Mouse (Mus musculus): ENCODE data around the gene Gm36079. TPM values are rescaled to one million over a fixed set of nuclear protein-coding genes. Genes with fewer than 3 reads are reported as not detected.
"Not testable (repeated sequence)": the region's sequence is repeated elsewhere in the genome, so short reads cannot be mapped to it uniquely, and the experiment has no call there.

Gene Gm36079
- total and polyA plus RNA-seq, 2 experiments from 2014 or later = not detected

DNA sequence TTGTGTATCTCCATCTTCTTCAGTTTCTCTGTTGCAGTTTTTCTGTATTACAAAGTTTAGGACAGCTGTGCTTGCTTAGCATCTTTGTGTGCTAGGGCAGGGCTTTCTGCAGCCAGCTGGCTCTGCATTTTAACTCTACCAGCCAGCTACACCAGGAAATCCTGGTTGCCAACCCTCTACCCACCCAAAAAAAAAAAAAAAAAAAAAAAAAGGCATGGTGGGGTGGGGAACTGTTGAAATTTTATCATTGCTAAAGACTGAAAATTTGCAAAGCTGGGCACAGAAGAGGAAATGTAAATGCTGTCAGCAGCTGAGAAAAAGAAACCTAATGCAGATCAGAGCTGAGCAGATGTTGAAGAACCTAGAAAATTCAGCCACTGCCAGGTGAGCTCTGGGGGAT, 16.7 kb downstream of the Gm36079 start:
- H3K9me3 ChIP-seq (replicated peaks; ENCODE audit: control insufficient read depth, low read length); H3K27ac ChIP-seq (ENCODE audit: low read depth); H3K4me1 ChIP-seq (ENCODE audit: control insufficient read depth, insufficient read depth); DNase-seq (ENCODE audit: low spot score); H3K9ac ChIP-seq (replicated peaks; ENCODE audit: low read depth, low read length); H3K4me3 ChIP-seq (ENCODE audit: low read depth, low read length); ATAC-seq (ENCODE audit: insufficient read depth, low read depth); H3K36me3 ChIP-seq (replicated peaks; ENCODE audit: control insufficient read depth, insufficient read depth, low read length); H3K27me3 ChIP-seq (ENCODE audit: control insufficient read depth, insufficient read depth, low read length); H3K4me2 ChIP-seq (ENCODE audit: low read depth, low read length): not testable (repeated sequence)

DNA sequence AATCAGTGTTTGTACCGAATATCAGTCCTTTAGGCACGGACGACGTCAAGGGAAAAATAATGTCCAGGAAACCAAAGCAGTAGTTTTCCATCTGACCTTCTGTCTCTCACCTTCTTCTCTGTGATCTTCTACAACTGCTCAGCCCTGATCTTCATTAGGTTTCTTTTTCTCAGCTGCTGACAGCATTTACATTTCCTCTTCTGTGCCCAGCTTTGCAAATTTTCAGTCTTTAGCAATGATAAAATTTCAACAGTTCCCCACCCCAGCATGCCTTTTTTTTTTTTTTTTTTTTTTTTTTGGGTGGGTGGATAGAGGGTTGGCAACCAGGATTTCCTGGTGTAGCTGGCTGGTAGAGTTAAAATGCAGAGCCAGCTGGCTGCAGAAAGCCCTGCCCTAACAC, 27.6 kb downstream of the Gm36079 start:
- not testable (repeated sequence) for H3K4me3 ChIP-seq (ENCODE audit: low read depth, low read length); DNase-seq (ENCODE audit: low spot score); H3K27ac ChIP-seq (ENCODE audit: low read depth); H3K9me3 ChIP-seq (replicated peaks; ENCODE audit: control insufficient read depth, low read length); ATAC-seq (ENCODE audit: insufficient read depth, low read depth); H3K9ac ChIP-seq (replicated peaks; ENCODE audit: low read depth, low read length); H3K27me3 ChIP-seq (ENCODE audit: control insufficient read depth, insufficient read depth, low read length); H3K4me1 ChIP-seq (ENCODE audit: control insufficient read depth, insufficient read depth); H3K36me3 ChIP-seq (replicated peaks; ENCODE audit: control insufficient read depth, insufficient read depth, low read length); H3K4me2 ChIP-seq (ENCODE audit: low read depth, low read length)
- no CpG with 5 or more reads among the region's 4 CpGs for WGBS

GRCm38 (mm10) chr13:119998442-119999086, 28.2 kb downstream of the Gm36079 start:
- not testable (repeated sequence) for H3K36me3 ChIP-seq (replicated peaks; ENCODE audit: control insufficient read depth, insufficient read depth, low read length); H3K27me3 ChIP-seq (ENCODE audit: control insufficient read depth, insufficient read depth, low read length); H3K9ac ChIP-seq (replicated peaks; ENCODE audit: low read depth, low read length); H3K27ac ChIP-seq (ENCODE audit: low read depth); DNase-seq (ENCODE audit: low spot score); H3K4me1 ChIP-seq (ENCODE audit: control insufficient read depth, insufficient read depth); H3K9me3 ChIP-seq (replicated peaks; ENCODE audit: control insufficient read depth, low read length); H3K4me3 ChIP-seq (ENCODE audit: low read depth, low read length); H3K4me2 ChIP-seq (ENCODE audit: low read depth, low read length)
- WGBS = no CpG with 5 or more reads among the region's 22 CpGs
- ATAC-seq (ENCODE audit: insufficient read depth, low read depth) = peak; percentile 60; the same call in 1 of the 2 replicates

DNA sequence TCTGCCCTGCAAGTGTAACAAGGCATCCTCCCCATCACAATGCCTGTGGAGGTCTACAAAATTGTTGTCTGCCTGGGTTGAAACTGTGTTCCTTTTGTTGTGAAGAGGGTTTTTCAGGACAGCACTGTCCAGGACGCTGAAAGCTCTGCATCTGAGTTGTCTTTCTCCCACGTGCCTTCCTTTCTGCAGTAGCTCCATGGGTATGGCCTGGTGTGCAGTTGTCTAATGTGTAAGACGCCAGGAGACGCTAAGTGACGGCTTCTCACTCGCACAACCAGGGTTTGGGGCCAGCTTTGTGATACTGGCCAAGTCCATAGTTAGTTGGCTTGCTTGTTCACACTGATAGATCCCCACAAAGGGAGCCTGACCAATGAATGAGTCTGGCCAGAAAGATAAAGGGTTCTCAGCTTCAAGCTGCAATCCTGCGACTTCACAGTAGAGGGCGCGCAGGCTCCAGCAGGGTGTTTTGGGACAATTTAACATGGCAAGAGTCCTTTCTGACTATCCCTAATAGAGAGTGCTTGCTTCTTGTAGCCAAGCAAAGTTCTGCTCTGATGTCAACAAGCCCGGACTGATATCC, 34.8 kb downstream of the Gm36079 start:
- H3K27me3 ChIP-seq (ENCODE audit: control insufficient read depth, insufficient read depth, low read length); H3K9ac ChIP-seq (replicated peaks; ENCODE audit: low read depth, low read length); DNase-seq (ENCODE audit: low spot score); H3K4me2 ChIP-seq (ENCODE audit: low read depth, low read length); H3K27ac ChIP-seq (ENCODE audit: low read depth); ATAC-seq (ENCODE audit: insufficient read depth, low read depth); H3K4me1 ChIP-seq (ENCODE audit: control insufficient read depth, insufficient read depth); H3K4me3 ChIP-seq (ENCODE audit: low read depth, low read length); H3K9me3 ChIP-seq (replicated peaks; ENCODE audit: control insufficient read depth, low read length); H3K36me3 ChIP-seq (replicated peaks; ENCODE audit: control insufficient read depth, insufficient read depth, low read length): not testable (repeated sequence)
- no CpG with 5 or more reads among the region's 10 CpGs for WGBS

GRCm38 (mm10) chr13:119991264-119991663, 35.5 kb downstream of the Gm36079 start:
- H3K9ac ChIP-seq (replicated peaks; ENCODE audit: low read depth, low read length); DNase-seq (ENCODE audit: low spot score); ATAC-seq (ENCODE audit: insufficient read depth, low read depth); H3K4me1 ChIP-seq (ENCODE audit: control insufficient read depth, insufficient read depth); H3K27ac ChIP-seq (ENCODE audit: low read depth); H3K27me3 ChIP-seq (ENCODE audit: control insufficient read depth, insufficient read depth, low read length); H3K4me2 ChIP-seq (ENCODE audit: low read depth, low read length); H3K4me3 ChIP-seq (ENCODE audit: low read depth, low read length); H3K9me3 ChIP-seq (replicated peaks; ENCODE audit: control insufficient read depth, low read length); H3K36me3 ChIP-seq (replicated peaks; ENCODE audit: control insufficient read depth, insufficient read depth, low read length): not testable (repeated sequence)
- WGBS = no CpG with 5 or more reads among the region's 13 CpGs

Other genes starting within 250 kb of the Gm36079 start
- 21.2 and 24.2 TPM in 2 replicates for gene Zfp131, start 236.1 kb downstream of the Gm36079 start, total RNA-seq (2014; rRNA removed; ENCODE audit: low replicate concordance)
- 13.6 and 15.5 TPM in 2 replicates for gene Zfp131, start 236.1 kb downstream of the Gm36079 start, polyA plus RNA-seq (2015; fragmentation: Nextera tagmentation; extraction: Ambion mirVana)
- gene AF067063, start 196.8 kb downstream of the Gm36079 start, total RNA-seq (2014; rRNA removed; ENCODE audit: low replicate concordance) = not detected in 2 replicates
- not detected in 2 replicates for gene AF067063, start 196.8 kb downstream of the Gm36079 start, polyA plus RNA-seq (2015; fragmentation: Nextera tagmentation; extraction: Ambion mirVana)
- gene D13Ertd608e, start 191.0 kb downstream of the Gm36079 start, total RNA-seq (2014; rRNA removed; ENCODE audit: low replicate concordance) = not detected in 2 replicates
- gene D13Ertd608e, start 191.0 kb downstream of the Gm36079 start, polyA plus RNA-seq (2015; fragmentation: Nextera tagmentation; extraction: Ambion mirVana) = not detected in 2 replicates
- not detected in 2 replicates for gene Tcstv1, start 132.2 kb downstream of the Gm36079 start, total RNA-seq (2014; rRNA removed; ENCODE audit: low replicate concordance)
- gene Tcstv1, start 132.2 kb downstream of the Gm36079 start, polyA plus RNA-seq (2015; fragmentation: Nextera tagmentation; extraction: Ambion mirVana) = not detected in 2 replicates
- gene Gm21761, start 97.7 kb downstream of the Gm36079 start, total RNA-seq (2014; rRNA removed; ENCODE audit: low replicate concordance) = not detected in 2 replicates
- gene Gm21761, start 97.7 kb downstream of the Gm36079 start, polyA plus RNA-seq (2015; fragmentation: Nextera tagmentation; extraction: Ambion mirVana) = not detected in 2 replicates
- gene B020031M17Rik, start 76.2 kb downstream of the Gm36079 start, total RNA-seq (2014; rRNA removed; ENCODE audit: low replicate concordance) = not detected in 2 replicates
- gene B020031M17Rik, start 76.2 kb downstream of the Gm36079 start, polyA plus RNA-seq (2015; fragmentation: Nextera tagmentation; extraction: Ambion mirVana) = not detected in 2 replicates
- 0.46 TPM in 1 of 2 replicates, not detected in the other for gene Gm21188, start 25.2 kb upstream of the Gm36079 start, total RNA-seq (2014; rRNA removed; ENCODE audit: low replicate concordance)
- 0.08 and 0.15 TPM in 2 replicates for gene Gm21188, start 25.2 kb upstream of the Gm36079 start, polyA plus RNA-seq (2015; fragmentation: Nextera tagmentation; extraction: Ambion mirVana)
- gene Gm20767, start 113.2 kb upstream of the Gm36079 start, total RNA-seq (2014; rRNA removed; ENCODE audit: low replicate concordance) = not detected in 2 replicates
- gene Gm20767, start 113.2 kb upstream of the Gm36079 start, polyA plus RNA-seq (2015; fragmentation: Nextera tagmentation; extraction: Ambion mirVana) = not detected in 2 replicates
- not detected in 2 replicates for gene Gm21818, start 145.4 kb upstream of the Gm36079 start, total RNA-seq (2014; rRNA removed; ENCODE audit: low replicate concordance)
- gene Gm21818, start 145.4 kb upstream of the Gm36079 start, polyA plus RNA-seq (2015; fragmentation: Nextera tagmentation; extraction: Ambion mirVana) = not detected in 2 replicates
- not detected in 2 replicates for gene Gm21762, start 188.9 kb upstream of the Gm36079 start, total RNA-seq (2014; rRNA removed; ENCODE audit: low replicate concordance)
- gene Gm21762, start 188.9 kb upstream of the Gm36079 start, polyA plus RNA-seq (2015; fragmentation: Nextera tagmentation; extraction: Ambion mirVana) = not detected in 2 replicates
- gene Gm21731, start 212.1 kb upstream of the Gm36079 start, total RNA-seq (2014; rRNA removed; ENCODE audit: low replicate concordance) = not detected in 2 replicates
- gene Gm21731, start 212.1 kb upstream of the Gm36079 start, polyA plus RNA-seq (2015; fragmentation: Nextera tagmentation; extraction: Ambion mirVana) = not detected in 2 replicates
- not detected in 2 replicates for gene AF067061, start 236.1 kb upstream of the Gm36079 start, total RNA-seq (2014; rRNA removed; ENCODE audit: low replicate concordance)
- not detected in 2 replicates for gene AF067061, start 236.1 kb upstream of the Gm36079 start, polyA plus RNA-seq (2015; fragmentation: Nextera tagmentation; extraction: Ambion mirVana)